Mouse (Mus musculus) ES-E14 (cell line): ENCODE results near the gene Med15.

Experiments used
- CHD2 ChIP-seq: IDR thresholded peaks from 2 replicates; pipeline ENCODE4 v1.6.1; 2014; ENCODE audit warnings: mild to moderate bottlenecking, low read depth, low read length, inconsistent platforms
- ZNF384 ChIP-seq: IDR thresholded peaks from 2 replicates; pipeline ENCODE4 v1.6.1; 2012; ENCODE audit warnings: low read depth, low read length, inconsistent platforms

- TF ChIP-seq CHD2: no peak
- TF ChIP-seq ZNF384: no peak
Observed at GRCm38 (mm10) chr16:17771117-17771865, 38.6 kb upstream of the Med15 start.
